Mouse (Mus musculus): ENCODE measurements around the gene Stfa3. TPM values are rescaled to one million over a fixed set of nuclear protein-coding genes. Genes with fewer than 3 reads are reported as not detected.
"Not testable (repeated sequence)": the region's sequence is repeated elsewhere in the genome, so short reads cannot be mapped to it uniquely, and the experiment has no call there.

The Stfa3 gene
- polyA plus RNA-seq, 1 experiment from 2014 or later = not detected

- H3K4me3 ChIP-seq (replicated peaks; ENCODE audit: low read length) = no peak overlapping the region
- no peak overlapping the region for H3K9ac ChIP-seq (replicated peaks; ENCODE audit: low read depth, low read length)
- H3K27ac ChIP-seq (ENCODE audit: low read length) = no peak overlapping the region
- no peaks in the 10 kb centered on the region for H3K9me3 ChIP-seq (ENCODE audit: control insufficient read depth, low read length)
- H3K36me3 ChIP-seq (ENCODE audit: control insufficient read depth, insufficient read depth) = no peaks in the 10 kb centered on the region
- H3K4me2 ChIP-seq (ENCODE audit: low read length) = no peak overlapping the region
- WGBS = 92% methylated on average over 9 of the region's 9 CpGs
- no peaks in the 10 kb centered on the region for H3K4me1 ChIP-seq (replicated peaks; ENCODE audit: control insufficient read depth, insufficient read depth, low read length)
- H3K27me3 ChIP-seq (replicated peaks; ENCODE audit: control insufficient read depth, insufficient read depth, low read length) = no peaks in the 10 kb centered on the region
- no peak for ATAC-seq
Measured at GRCm38 (mm10) chr16:36469367-36469766, 14.2 kb upstream of the Stfa3 start.

- Histone ChIP-seq H3K4me3 (replicated peaks; ENCODE audit: low read length) (no peak overlapping the region), H3K9me3 (ENCODE audit: control insufficient read depth, low read length) (no peaks in the 10 kb centered on the region), H3K4me1 (replicated peaks; ENCODE audit: control insufficient read depth, insufficient read depth, low read length) (no peaks in the 10 kb centered on the region), H3K27ac (ENCODE audit: low read length) (no peak overlapping the region), H3K4me2 (ENCODE audit: low read length) (no peak overlapping the region), H3K9ac (replicated peaks; ENCODE audit: low read depth, low read length) (no peak overlapping the region), H3K36me3 (ENCODE audit: control insufficient read depth, insufficient read depth) (no peaks in the 10 kb centered on the region), H3K27me3 (replicated peaks; ENCODE audit: control insufficient read depth, insufficient read depth, low read length) (no peaks in the 10 kb centered on the region)
- 66% methylated on average over 4 of the region's 4 CpGs for WGBS
- no peak for ATAC-seq
Measured at GRCm38 (mm10) chr16:36468862-36469261, 13.7 kb upstream of the Stfa3 start.

GRCm38 (mm10) chr16:36467936-36468335 is 12.7 kb upstream of the Stfa3 start:
- no peak overlapping the region for H3K4me2 ChIP-seq (ENCODE audit: low read length)
- no peak overlapping the region for H3K27ac ChIP-seq (ENCODE audit: low read length)
- H3K9ac ChIP-seq (replicated peaks; ENCODE audit: low read depth, low read length) = no peak overlapping the region
- no peaks in the 10 kb centered on the region for H3K9me3 ChIP-seq (ENCODE audit: control insufficient read depth, low read length)
- whole genome bisulfite sequencing = 94% methylated on average over 2 of the region's 2 CpGs
- no peak overlapping the region for H3K4me3 ChIP-seq (replicated peaks; ENCODE audit: low read length)
- H3K36me3 ChIP-seq (ENCODE audit: control insufficient read depth, insufficient read depth) = no peaks in the 10 kb centered on the region
- no peak for ATAC-seq
- H3K4me1 ChIP-seq (replicated peaks; ENCODE audit: control insufficient read depth, insufficient read depth, low read length) = no peaks in the 10 kb centered on the region
- no peaks in the 10 kb centered on the region for H3K27me3 ChIP-seq (replicated peaks; ENCODE audit: control insufficient read depth, insufficient read depth, low read length)

GRCm38 (mm10) chr16:36465436-36465835 is 10.2 kb upstream of the Stfa3 start:
- no peaks in the 10 kb centered on the region for H3K4me1 ChIP-seq (replicated peaks; ENCODE audit: control insufficient read depth, insufficient read depth, low read length)
- no peak for ATAC-seq
- no peaks in the 10 kb centered on the region for H3K36me3 ChIP-seq (ENCODE audit: control insufficient read depth, insufficient read depth)
- 92% methylated on average over 3 of the region's 3 CpGs for WGBS
- H3K9ac ChIP-seq (replicated peaks; ENCODE audit: low read depth, low read length) = no peak overlapping the region
- H3K9me3 ChIP-seq (ENCODE audit: control insufficient read depth, low read length) = no peaks in the 10 kb centered on the region
- H3K27me3 ChIP-seq (replicated peaks; ENCODE audit: control insufficient read depth, insufficient read depth, low read length) = no peaks in the 10 kb centered on the region
- no peak overlapping the region for H3K4me2 ChIP-seq (ENCODE audit: low read length)
- H3K4me3 ChIP-seq (replicated peaks; ENCODE audit: low read length) = no peak overlapping the region
- H3K27ac ChIP-seq (ENCODE audit: low read length) = no peak overlapping the region

- H3K4me1 ChIP-seq (replicated peaks; ENCODE audit: control insufficient read depth, insufficient read depth, low read length) = no peaks in the 10 kb centered on the region
- no peak overlapping the region for H3K4me2 ChIP-seq (ENCODE audit: low read length)
- no peak for ATAC-seq
- no peaks in the 10 kb centered on the region for H3K27me3 ChIP-seq (replicated peaks; ENCODE audit: control insufficient read depth, insufficient read depth, low read length)
- no peak overlapping the region for H3K4me3 ChIP-seq (replicated peaks; ENCODE audit: low read length)
- no peak overlapping the region for H3K9ac ChIP-seq (replicated peaks; ENCODE audit: low read depth, low read length)
- no peaks in the 10 kb centered on the region for H3K36me3 ChIP-seq (ENCODE audit: control insufficient read depth, insufficient read depth)
- no peak overlapping the region for H3K27ac ChIP-seq (ENCODE audit: low read length)
- 86% methylated on average over 4 of the region's 4 CpGs for WGBS
- no peaks in the 10 kb centered on the region for H3K9me3 ChIP-seq (ENCODE audit: control insufficient read depth, low read length)
Measured at GRCm38 (mm10) chr16:36464076-36464475, 8.9 kb upstream of the Stfa3 start.

- Histone ChIP-seq H3K4me3 (replicated peaks; ENCODE audit: low read length) (no peak overlapping the region), H3K9ac (replicated peaks; ENCODE audit: low read depth, low read length) (no peak overlapping the region), H3K4me2 (ENCODE audit: low read length) (no peak overlapping the region), H3K27me3 (replicated peaks; ENCODE audit: control insufficient read depth, insufficient read depth, low read length) (no peaks in the 10 kb centered on the region), H3K9me3 (ENCODE audit: control insufficient read depth, low read length) (no peaks in the 10 kb centered on the region), H3K27ac (ENCODE audit: low read length) (no peak overlapping the region), H3K36me3 (ENCODE audit: control insufficient read depth, insufficient read depth) (no peaks in the 10 kb centered on the region), H3K4me1 (replicated peaks; ENCODE audit: control insufficient read depth, insufficient read depth, low read length) (no peaks in the 10 kb centered on the region)
- ATAC-seq = no peak
- 2% methylated on average over 2 of the region's 2 CpGs for WGBS
Measured at GRCm38 (mm10) chr16:36460426-36460825, 5.2 kb upstream of the Stfa3 start.

- not testable (repeated sequence) for H3K4me1 ChIP-seq (replicated peaks; ENCODE audit: control insufficient read depth, insufficient read depth, low read length); H3K4me2 ChIP-seq (ENCODE audit: low read length); H3K27ac ChIP-seq (ENCODE audit: low read length); H3K27me3 ChIP-seq (replicated peaks; ENCODE audit: control insufficient read depth, insufficient read depth, low read length); H3K4me3 ChIP-seq (replicated peaks; ENCODE audit: low read length); H3K36me3 ChIP-seq (ENCODE audit: control insufficient read depth, insufficient read depth); H3K9ac ChIP-seq (replicated peaks; ENCODE audit: low read depth, low read length); H3K9me3 ChIP-seq (ENCODE audit: control insufficient read depth, low read length); ATAC-seq
- 91% methylated on average over 1 of the region's 1 CpGs for WGBS
Measured at GRCm38 (mm10) chr16:36420979-36421378, 34.2 kb downstream of the Stfa3 start.

GRCm38 (mm10) chr16:36408357-36408756 is 46.8 kb downstream of the Stfa3 start, which contains the start of gene Stfa2:
Stfa2 (minus strand) TSS chr16:36408457.
- Histone ChIP-seq H3K27me3 (replicated peaks; ENCODE audit: control insufficient read depth, insufficient read depth, low read length) (no peaks in the 10 kb centered on the region), H3K4me3 (replicated peaks; ENCODE audit: low read length) (no peak within 1 kb of the TSS), H3K36me3 (ENCODE audit: control insufficient read depth, insufficient read depth) (no peaks in the 10 kb centered on the region), H3K27ac (ENCODE audit: low read length) (no peak within 1 kb of the TSS), H3K4me1 (replicated peaks; ENCODE audit: control insufficient read depth, insufficient read depth, low read length) (no peaks in the 10 kb centered on the region), H3K9ac (replicated peaks; ENCODE audit: low read depth, low read length) (no peak within 1 kb of the TSS), H3K4me2 (ENCODE audit: low read length) (no peak within 1 kb of the TSS), H3K9me3 (ENCODE audit: control insufficient read depth, low read length) (no peaks in the 10 kb centered on the region)
- no peak for ATAC-seq
